Mouse (Mus musculus): ENCODE measurements around the gene Mex3a. TPM values are rescaled to one million over a fixed set of nuclear protein-coding genes. Genes with fewer than 3 reads are reported as not detected.

Gene Mex3a
- polyA plus RNA-seq, 1 experiment from 2014 or later: 12.5 TPM

- no peak overlapping the region for H3K4me2 ChIP-seq (ENCODE audit: low read length)
- TF ChIP-seq CTCF (IDR thresholded peaks at IDR 0.05; ENCODE audit: low read depth): peak; percentile 96
- H3K27me3 ChIP-seq (ENCODE audit: insufficient read depth, low read length): no peaks in the 10 kb centered on the region
- no peaks in the 10 kb centered on the region for H3K36me3 ChIP-seq (ENCODE audit: insufficient read depth, low read length)
- no peak overlapping the region for H3K9ac ChIP-seq (ENCODE audit: low read depth, low read length)
- DNase-seq (ENCODE audit: low spot score): peak; percentile 86
- no peaks in the 10 kb centered on the region for H3K9me3 ChIP-seq (replicated peaks; ENCODE audit: low read length)
- WGBS: 33% methylated on average over 9 of the region's 9 CpGs
- H3K4me3 ChIP-seq (replicated peaks; ENCODE audit: low read depth, low read length): no peak overlapping the region
- H3K27ac ChIP-seq: no peak overlapping the region
- H3K4me1 ChIP-seq (replicated peaks; ENCODE audit: insufficient read depth, low read length): no peaks in the 10 kb centered on the region
- no peak; the same call in 1 of the 2 replicates for ATAC-seq (replicated peaks; ENCODE audit: low FRiP score, low read depth)
Observed at GRCm38 (mm10) chr3:88521803-88522331, 10.3 kb upstream of the Mex3a start.

GRCm38 (mm10) chr3:88523027-88523426, 9.2 kb upstream of the Mex3a start:
- Histone ChIP-seq H3K4me1 (replicated peaks; ENCODE audit: insufficient read depth, low read length) (0 out of 2 replicates have a peak, but pooled peaks cover 6% of the 10 kb centered on the region), H3K4me3 (replicated peaks; ENCODE audit: low read depth, low read length) (no peak overlapping the region), H3K9me3 (replicated peaks; ENCODE audit: low read length) (no peaks in the 10 kb centered on the region), H3K9ac (ENCODE audit: low read depth, low read length) (no peak overlapping the region), H3K27me3 (ENCODE audit: insufficient read depth, low read length) (no peaks in the 10 kb centered on the region), H3K36me3 (ENCODE audit: insufficient read depth, low read length) (no peaks in the 10 kb centered on the region), H3K27ac (no peak overlapping the region), H3K4me2 (ENCODE audit: low read length) (no peak overlapping the region)
- TF ChIP-seq CTCF (IDR thresholded peaks at IDR 0.05; ENCODE audit: low read depth): no peak
- DNase-seq (ENCODE audit: low spot score) (no peak), ATAC-seq (replicated peaks; ENCODE audit: low FRiP score, low read depth) (no peak)
- 72% methylated on average over 8 of the region's 8 CpGs for WGBS

GRCm38 (mm10) chr3:88525021-88525420, 7.2 kb upstream of the Mex3a start:
- no peak for TF ChIP-seq CTCF (IDR thresholded peaks at IDR 0.05; ENCODE audit: low read depth)
- DNase-seq (ENCODE audit: low spot score): no peak
- H3K4me2 ChIP-seq (ENCODE audit: low read length): no peak overlapping the region
- H3K9ac ChIP-seq (ENCODE audit: low read depth, low read length): no peak overlapping the region
- H3K9me3 ChIP-seq (replicated peaks; ENCODE audit: low read length): no peaks in the 10 kb centered on the region
- no peaks in the 10 kb centered on the region for H3K27me3 ChIP-seq (ENCODE audit: insufficient read depth, low read length)
- 89% methylated on average over 5 of the region's 5 CpGs for WGBS
- H3K27ac ChIP-seq: no peak overlapping the region
- H3K36me3 ChIP-seq (ENCODE audit: insufficient read depth, low read length): no peaks in the 10 kb centered on the region
- no peak for ATAC-seq (replicated peaks; ENCODE audit: low FRiP score, low read depth)
- no peak overlapping the region for H3K4me3 ChIP-seq (replicated peaks; ENCODE audit: low read depth, low read length)
- peaks cover 17% of the 10 kb centered on the region for H3K4me1 ChIP-seq (replicated peaks; ENCODE audit: insufficient read depth, low read length)

GRCm38 (mm10) chr3:88526157-88527131, 5.8 kb upstream of the Mex3a start:
- no peaks in the 10 kb centered on the region for H3K27me3 ChIP-seq (ENCODE audit: insufficient read depth, low read length)
- ATAC-seq (replicated peaks; ENCODE audit: low FRiP score, low read depth) (peak; percentile 83), DNase-seq (ENCODE audit: low spot score) (peak; percentile 96)
- 31% methylated on average over 17 of the region's 17 CpGs for WGBS
- no peaks in the 10 kb centered on the region for H3K9me3 ChIP-seq (replicated peaks; ENCODE audit: low read length)
- H3K4me3 ChIP-seq (replicated peaks; ENCODE audit: low read depth, low read length): no peak overlapping the region
- TF ChIP-seq CTCF (IDR thresholded peaks at IDR 0.05; ENCODE audit: low read depth): peak; percentile 100
- no peak overlapping the region for H3K9ac ChIP-seq (ENCODE audit: low read depth, low read length)
- H3K36me3 ChIP-seq (ENCODE audit: insufficient read depth, low read length): no peaks in the 10 kb centered on the region
- H3K27ac ChIP-seq: no peak overlapping the region
- H3K4me1 ChIP-seq (replicated peaks; ENCODE audit: insufficient read depth, low read length): peaks cover 24% of the 10 kb centered on the region
- no peak overlapping the region for H3K4me2 ChIP-seq (ENCODE audit: low read length)

GRCm38 (mm10) chr3:88527565-88527964, 4.6 kb upstream of the Mex3a start:
- no peak for ATAC-seq (replicated peaks; ENCODE audit: low FRiP score, low read depth)
- Histone ChIP-seq H3K27ac (no peak overlapping the region), H3K27me3 (ENCODE audit: insufficient read depth, low read length) (no peaks in the 10 kb centered on the region), H3K9me3 (replicated peaks; ENCODE audit: low read length) (no peaks in the 10 kb centered on the region), H3K4me3 (replicated peaks; ENCODE audit: low read depth, low read length) (no peak overlapping the region), H3K4me2 (ENCODE audit: low read length) (no peak overlapping the region), H3K4me1 (replicated peaks; ENCODE audit: insufficient read depth, low read length) (peaks cover 24% of the 10 kb centered on the region), H3K36me3 (ENCODE audit: insufficient read depth, low read length) (no peaks in the 10 kb centered on the region), H3K9ac (ENCODE audit: low read depth, low read length) (no peak overlapping the region)
- WGBS: 33% methylated on average over 8 of the region's 8 CpGs
- TF ChIP-seq CTCF (IDR thresholded peaks at IDR 0.05; ENCODE audit: low read depth): no peak
- no peak for DNase-seq (ENCODE audit: low spot score)

GRCm38 (mm10) chr3:88528646-88529045, 3.5 kb upstream of the Mex3a start:
- H3K27me3 ChIP-seq (ENCODE audit: insufficient read depth, low read length): no peaks in the 10 kb centered on the region
- no peak for TF ChIP-seq CTCF (IDR thresholded peaks at IDR 0.05; ENCODE audit: low read depth)
- no peak overlapping the region for H3K4me3 ChIP-seq (replicated peaks; ENCODE audit: low read depth, low read length)
- WGBS: 63% methylated on average over 11 of the region's 11 CpGs
- no peak overlapping the region for H3K4me2 ChIP-seq (ENCODE audit: low read length)
- peaks cover 26% of the 10 kb centered on the region for H3K4me1 ChIP-seq (replicated peaks; ENCODE audit: insufficient read depth, low read length)
- H3K36me3 ChIP-seq (ENCODE audit: insufficient read depth, low read length): no peaks in the 10 kb centered on the region
- no peaks in the 10 kb centered on the region for H3K9me3 ChIP-seq (replicated peaks; ENCODE audit: low read length)
- H3K27ac ChIP-seq: no peak overlapping the region
- DNase-seq (ENCODE audit: low spot score): no peak
- no peak overlapping the region for H3K9ac ChIP-seq (ENCODE audit: low read depth, low read length)
- ATAC-seq (replicated peaks; ENCODE audit: low FRiP score, low read depth): no peak

All from kidney, postnatal 0 days (tissue).